Mouse (Mus musculus) forebrain, postnatal 0 days (tissue): ENCODE results near the gene Cldn9. TPM values are rescaled to one million over a fixed set of nuclear protein-coding genes. Genes with fewer than 3 reads are reported as not detected.
A peak's percentile ranks its signal among the peaks of the same experiment; 100 is the strongest.

Experiments used
- ATAC-seq: fragments of 200-750 bp; cut with Nextera tagmentation; 2 replicates; pipeline ENCODE4 v1.8.0; 2017; ENCODE audit warnings: mild to moderate bottlenecking, moderate library complexity
- DNase-seq: peaks from one replicate; pipeline ENCODE4 v3.0.0-alpha.2; 2015
- H3K27ac ChIP-seq: fragments of 300-500 bp; sonication (generic); 2 replicates; pipeline ENCODE4 v1.5.1; 2014; ENCODE audit warnings: low read depth, mild to moderate bottlenecking, antibody characterized with exemption, low read length, moderate library complexity, mixed read lengths
- H3K27me3 ChIP-seq: fragments of 300-500 bp; sonication (generic); 2 replicates; pipeline ENCODE4 v1.6.1; 2014; ENCODE audit warnings: mild to moderate bottlenecking, low read length, mixed read lengths; ENCODE audit not compliant: insufficient read depth
- H3K36me3 ChIP-seq: fragments of 300-500 bp; sonication (generic); 2 replicates; pipeline ENCODE4 v1.6.1; 2014; ENCODE audit warnings: mild to moderate bottlenecking, moderate library complexity; ENCODE audit not compliant: insufficient read depth
- H3K4me1 ChIP-seq: fragments of 300-500 bp; sonication (generic); 2 replicates; pipeline ENCODE4 v1.6.1; 2014; ENCODE audit warnings: antibody characterized with exemption; ENCODE audit not compliant: insufficient read depth
- H3K4me2 ChIP-seq: fragments of 300-500 bp; sonication (generic); 2 replicates; pipeline ENCODE4 v1.6.1; 2014; ENCODE audit warnings: low read depth, mild to moderate bottlenecking, moderate library complexity
- H3K4me3 ChIP-seq: fragments of 300-500 bp; sonication (generic); 2 replicates; pipeline ENCODE4 v1.5.1; 2014; ENCODE audit warnings: low read depth, low read length, mixed read lengths
- H3K9ac ChIP-seq: fragments of 300-500 bp; sonication (generic); 2 replicates; pipeline ENCODE4 v1.6.1; 2014; ENCODE audit warnings: mild to moderate bottlenecking
- H3K9me3 ChIP-seq: fragments of 300-500 bp; sonication (generic); 2 replicates; pipeline ENCODE4 v1.6.1; 2016; ENCODE audit warnings: low read length
- CTCF ChIP-seq: sonication (generic); IDR thresholded peaks from 2 replicates; pipeline ENCODE4 v1.5.1; 2016; ENCODE audit warnings: antibody characterized with exemption, control low read depth, low read depth
- WGBS: fragments of 180-500 bp; shearing (Covaris S2); extraction: QIAGEN DNeasy Blood & Tissue Kit; methylation state at CpG from one replicate; pipeline ENCODE4 v1.1.7; 2014; 5-methylcytosine and 5-hydroxymethylcytosine counted together
- polyA plus RNA-seq: library from polyadenylated mRNA; unstranded; fragments of >200 nt; fragmentation: Nextera tagmentation; extraction: Ambion mirVana; gene quantifications from 2 replicates; pipeline ENCODE4 v1.2.1, GENCODE M21; 2015
- total RNA-seq: library from RNA; depleted of rRNA; stranded (reverse); fragments of >200 nt; gene quantifications from 2 replicates; pipeline ENCODE4 v1.2.3, GENCODE M21; 2014

Cldn9 gene
- total and polyA plus RNA-seq, 2 experiments from 2014 or later: 0.62 TPM; not detected in 1

- no peaks in the 10 kb centered on the region for H3K27me3 ChIP-seq
- TF ChIP-seq CTCF: no peak
- no peak overlapping the region for H3K27ac ChIP-seq
- no peaks in the 10 kb centered on the region for H3K4me1 ChIP-seq
- no peak for ATAC-seq
- H3K9me3 ChIP-seq: no peaks in the 10 kb centered on the region
- H3K9ac ChIP-seq: no peak overlapping the region
- DNase-seq: no peak
- no peak overlapping the region for H3K4me3 ChIP-seq
- no peak overlapping the region for H3K4me2 ChIP-seq
- H3K36me3 ChIP-seq: no peaks in the 10 kb centered on the region
- WGBS: 90% methylated on average over 2 of the region's 2 CpGs
Measured at GRCm38 (mm10) chr17:23721886-23722285, 38.1 kb upstream of the Cldn9 start.

DNA sequence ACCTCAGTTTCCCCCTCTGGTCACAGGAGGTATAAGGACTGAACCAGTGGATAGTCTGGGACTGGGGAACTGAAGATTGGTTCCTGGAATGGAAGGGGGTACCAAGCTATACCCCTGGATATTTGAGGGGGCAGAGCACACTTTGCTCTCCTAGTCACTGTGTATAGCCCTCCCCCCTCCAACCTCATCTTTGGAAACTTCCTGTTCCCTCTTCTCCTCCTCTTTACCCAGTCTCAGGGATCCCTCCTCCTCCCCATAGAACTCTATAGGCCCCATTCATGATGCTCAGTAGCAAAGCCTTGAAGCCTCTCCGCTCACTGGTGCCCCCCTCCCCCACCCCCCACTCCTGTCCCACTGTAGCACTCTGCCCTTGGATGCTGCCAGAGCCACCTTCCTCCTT, 35.6 kb upstream of the Cldn9 start:
- ATAC-seq: no peak
- Histone ChIP-seq H3K27ac (no peak overlapping the region), H3K27me3 (no peaks in the 10 kb centered on the region), H3K4me1 (no peaks in the 10 kb centered on the region), H3K36me3 (no peaks in the 10 kb centered on the region), H3K4me3 (no peak overlapping the region), H3K4me2 (no peak overlapping the region), H3K9ac (no peak overlapping the region), H3K9me3 (no peaks in the 10 kb centered on the region)
- TF ChIP-seq CTCF: no peak
- 39% methylated on average over 1 of the region's 1 CpGs for WGBS
- no peak for DNase-seq

DNA sequence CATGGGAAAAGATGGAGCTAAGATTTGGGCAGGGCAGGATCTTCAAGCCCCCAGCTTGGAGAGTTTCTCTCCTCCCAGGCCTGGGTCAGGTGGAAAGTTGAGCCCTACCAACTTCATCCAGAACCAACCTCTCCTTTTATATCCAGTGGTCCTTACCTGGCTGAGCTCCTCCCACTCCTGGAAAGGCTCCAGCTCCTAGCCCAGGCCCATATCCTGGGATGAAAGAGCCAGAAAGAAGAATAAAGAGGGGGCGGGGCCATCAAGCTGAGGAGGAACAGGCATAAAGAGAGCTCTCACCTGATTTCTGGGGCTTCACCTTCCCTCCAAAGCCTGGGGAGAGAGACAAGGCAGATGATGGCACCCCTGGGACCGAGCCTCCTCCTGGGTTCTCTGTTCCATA, 33.2 kb upstream of the Cldn9 start:
- WGBS: 63% methylated on average over 2 of the region's 2 CpGs
- H3K27me3 ChIP-seq: no peaks in the 10 kb centered on the region
- no peaks in the 10 kb centered on the region for H3K36me3 ChIP-seq
- no peak for TF ChIP-seq CTCF
- no peak overlapping the region for H3K27ac ChIP-seq
- H3K9me3 ChIP-seq: no peaks in the 10 kb centered on the region
- H3K9ac ChIP-seq: no peak overlapping the region
- H3K4me3 ChIP-seq: no peak overlapping the region
- H3K4me2 ChIP-seq: no peak overlapping the region
- H3K4me1 ChIP-seq: no peaks in the 10 kb centered on the region
- DNase-seq: no peak
- ATAC-seq: no peak

GRCm38 (mm10) chr17:23706212-23706611, 22.4 kb upstream of the Cldn9 start:
- TF ChIP-seq CTCF: peak; percentile 88
- ATAC-seq: peak; percentile 83

GRCm38 (mm10) chr17:23705525-23706104, 21.8 kb upstream of the Cldn9 start:
- H3K4me1 ChIP-seq: no peaks in the 10 kb centered on the region
- H3K9me3 ChIP-seq: no peaks in the 10 kb centered on the region
- no peak overlapping the region for H3K4me3 ChIP-seq
- ATAC-seq (no peak), DNase-seq (no peak)
- H3K36me3 ChIP-seq: no peaks in the 10 kb centered on the region
- no peak overlapping the region for H3K9ac ChIP-seq
- H3K4me2 ChIP-seq: no peak overlapping the region
- no peaks in the 10 kb centered on the region for H3K27me3 ChIP-seq
- no peak for TF ChIP-seq CTCF
- H3K27ac ChIP-seq: no peak overlapping the region
- 79% methylated on average over 7 of the region's 7 CpGs for WGBS

More at GRCm38 (mm10) chr17:23706212-23706611, 22.4 kb upstream of the Cldn9 start:
- 0% methylated on average over 3 of the region's 3 CpGs for WGBS
- Histone ChIP-seq H3K9ac (no peak overlapping the region), H3K36me3 (no peaks in the 10 kb centered on the region), H3K4me3 (no peak overlapping the region), H3K4me1 (no peaks in the 10 kb centered on the region), H3K4me2 (no peak overlapping the region), H3K27ac (no peak overlapping the region), H3K9me3 (no peaks in the 10 kb centered on the region), H3K27me3 (no peaks in the 10 kb centered on the region)
- DNase-seq: peak; percentile 80

- no peak overlapping the region for H3K4me3 ChIP-seq
- H3K4me2 ChIP-seq: no peak overlapping the region
- DNase-seq (no peak), ATAC-seq (no peak)
- H3K36me3 ChIP-seq: no peaks in the 10 kb centered on the region
- no peak for TF ChIP-seq CTCF
- no peaks in the 10 kb centered on the region for H3K4me1 ChIP-seq
- WGBS: 51% methylated on average over 7 of the region's 7 CpGs
- no peak overlapping the region for H3K9ac ChIP-seq
- H3K27ac ChIP-seq: no peak overlapping the region
- H3K27me3 ChIP-seq: no peaks in the 10 kb centered on the region
- no peaks in the 10 kb centered on the region for H3K9me3 ChIP-seq
Measured at GRCm38 (mm10) chr17:23704741-23705140, 20.9 kb upstream of the Cldn9 start.

DNA sequence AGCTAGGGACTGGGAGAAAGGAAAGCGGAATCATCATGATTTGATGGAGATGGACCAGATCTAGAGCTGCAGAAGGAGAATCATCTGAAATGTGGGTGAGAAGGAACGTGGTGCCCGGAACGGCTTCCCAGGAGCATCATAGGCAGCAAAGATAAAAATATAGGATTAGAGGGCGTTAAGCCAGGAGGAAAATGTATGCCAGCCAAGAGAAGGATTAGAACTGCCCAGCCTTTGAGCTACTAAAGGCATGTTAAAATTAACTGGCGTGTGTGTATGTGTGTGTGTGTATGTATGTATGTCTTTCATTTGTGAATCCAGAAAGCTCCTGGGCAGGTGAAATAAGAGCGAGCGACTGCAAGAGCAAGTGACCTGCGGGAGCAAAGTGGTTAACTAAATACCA, 19.5 kb upstream of the Cldn9 start:
- no peak for TF ChIP-seq CTCF
- no peak for DNase-seq
- ATAC-seq: no peak
- Histone ChIP-seq H3K4me1 (no peaks in the 10 kb centered on the region), H3K27ac (no peak overlapping the region), H3K4me2 (no peak overlapping the region), H3K36me3 (no peaks in the 10 kb centered on the region), H3K27me3 (peaks cover 7% of the 10 kb centered on the region; the same call in 1 of the 2 replicates), H3K9me3 (no peaks in the 10 kb centered on the region), H3K9ac (no peak overlapping the region), H3K4me3 (no peak overlapping the region)
- 76% methylated on average over 9 of the region's 9 CpGs for WGBS
